In the genomic region with DNA sequence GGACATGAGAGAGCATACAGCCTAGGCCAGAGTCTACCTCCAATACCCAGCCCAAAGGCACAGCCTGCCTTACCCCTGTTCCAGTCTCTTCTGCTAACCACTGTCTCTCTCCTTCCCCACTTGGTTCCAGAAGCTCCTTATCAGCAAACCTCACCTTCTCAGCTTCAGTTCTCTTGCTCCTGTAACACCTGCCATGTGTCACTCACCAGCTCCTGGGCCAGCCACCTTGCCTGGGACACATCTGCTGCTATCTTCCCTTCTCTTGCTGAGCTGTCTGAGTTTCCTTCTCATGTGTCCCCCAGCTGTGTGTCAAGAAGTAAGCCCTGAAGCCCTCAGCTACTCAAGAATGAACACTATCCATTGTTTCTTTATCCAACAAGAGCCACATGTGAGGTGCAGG, we compare ENCODE assay signal across 32 mouse cellular contexts. TPM values are rescaled to one million over a fixed set of nuclear protein-coding genes. Genes with fewer than 3 reads are reported as not detected.
"Had no signal": no experiment of that assay in that cellular context is flagged by ENCODE, and none has a peak within 500 bp of the region (broad histone marks: within the 10 kb centered on the region; RNA-seq: fewer than 3 reads in every experiment).

No protein-coding gene starts in this region.

RNA-seq across cellular contexts. Expression of a gene that starts 3.1 kb away (rescaled TPM):
- total RNA-seq: gastrocnemius, adult 2 months; gastrocnemius, postnatal 10 days; gastrocnemius, postnatal 25 days; granulocyte monocyte progenitor cell, adult 5-6 weeks; heart, adult 18-20 months; heart, adult 8-10 months; heart, postnatal 10 days; heart, postnatal 25 days; heart, postnatal 4 days; layer of hippocampus, adult 2 months; layer of hippocampus, postnatal 10 days; layer of hippocampus, postnatal 25 days; left cerebral cortex, adult 2 months; left cerebral cortex, postnatal 14 days; left cerebral cortex, postnatal 36 days had no signal
- polyA plus RNA-seq: frontal cortex, adult 2 months; heart, embryonic 10.5 days; heart, embryonic 12.5 days; heart, embryonic 14.5 days; heart, embryonic 16.5 days; hindbrain, embryonic 10.5 days; hindbrain, embryonic 12.5 days; hindbrain, embryonic 14.5 days; inflammation-experienced regulatory T-cells, adult 6 months; intestine, embryonic 15.5 days; intestine, postnatal 0 days; kidney, embryonic 14.5 days; kidney, embryonic 16.5 days; limb, embryonic 10.5 days; limb, embryonic 12.5 days had no signal

RNA-seq across cellular contexts. Expression of a gene that starts 13.3 kb away (rescaled TPM):
- total RNA-seq: gastrocnemius, adult 2 months; gastrocnemius, postnatal 10 days; gastrocnemius, postnatal 25 days; gastrocnemius, postnatal 4 days; granulocyte monocyte progenitor cell, adult 5-6 weeks; heart, adult 18-20 months; heart, adult 8-10 months; heart, postnatal 10 days; heart, postnatal 25 days; heart, postnatal 4 days; layer of hippocampus, adult 2 months; layer of hippocampus, postnatal 10 days; layer of hippocampus, postnatal 25 days; left cerebral cortex, adult 2 months; left cerebral cortex, postnatal 14 days; left cerebral cortex, postnatal 36 days had no signal
- polyA plus RNA-seq: frontal cortex, adult 2 months; heart, embryonic 10.5 days; heart, embryonic 12.5 days; heart, embryonic 14.5 days; heart, embryonic 16.5 days; hindbrain, embryonic 10.5 days; hindbrain, embryonic 12.5 days; hindbrain, embryonic 14.5 days; hindbrain, embryonic 16.5 days; inflammation-experienced regulatory T-cells, adult 6 months; intestine, embryonic 15.5 days; intestine, postnatal 0 days; kidney, embryonic 14.5 days; kidney, embryonic 16.5 days; limb, embryonic 10.5 days; limb, embryonic 12.5 days had no signal

RNA-seq across cellular contexts. Expression of a gene that starts 36.5 kb away (rescaled TPM):
- total RNA-seq: gastrocnemius, adult 2 months; gastrocnemius, postnatal 10 days; gastrocnemius, postnatal 25 days; granulocyte monocyte progenitor cell, adult 5-6 weeks; heart, adult 18-20 months; heart, adult 8-10 months; heart, postnatal 10 days; heart, postnatal 25 days; heart, postnatal 4 days; layer of hippocampus, adult 2 months; layer of hippocampus, postnatal 10 days; layer of hippocampus, postnatal 25 days; left cerebral cortex, adult 2 months; left cerebral cortex, postnatal 14 days; left cerebral cortex, postnatal 36 days had no signal
- polyA plus RNA-seq: frontal cortex, adult 2 months; heart, embryonic 10.5 days; heart, embryonic 12.5 days; heart, embryonic 14.5 days; hindbrain, embryonic 12.5 days; hindbrain, embryonic 14.5 days; hindbrain, embryonic 16.5 days; inflammation-experienced regulatory T-cells, adult 6 months; intestine, embryonic 15.5 days; intestine, postnatal 0 days; limb, embryonic 10.5 days had no signal
